Mouse (Mus musculus) cortical plate, adult 2 months (tissue): Measurements from ENCODE around the gene Ldah.

Experiments used
- CTCF ChIP-seq: fragments of 200-500 bp; IDR thresholded peaks from 2 replicates; pipeline ENCODE4 v1.5.1; 2011; ENCODE audit warnings: mild to moderate bottlenecking, control low read depth, low read length; ENCODE audit not compliant: insufficient read depth; ENCODE audit errors: extremely low read depth
- POLR2A ChIP-seq: fragments of 200-500 bp; IDR thresholded peaks from 2 replicates; pipeline ENCODE4 v1.6.1; 2011; ENCODE audit warnings: mild to moderate bottlenecking, low read length, control low read depth; ENCODE audit not compliant: insufficient read depth; ENCODE audit errors: extremely low read depth

DNA sequence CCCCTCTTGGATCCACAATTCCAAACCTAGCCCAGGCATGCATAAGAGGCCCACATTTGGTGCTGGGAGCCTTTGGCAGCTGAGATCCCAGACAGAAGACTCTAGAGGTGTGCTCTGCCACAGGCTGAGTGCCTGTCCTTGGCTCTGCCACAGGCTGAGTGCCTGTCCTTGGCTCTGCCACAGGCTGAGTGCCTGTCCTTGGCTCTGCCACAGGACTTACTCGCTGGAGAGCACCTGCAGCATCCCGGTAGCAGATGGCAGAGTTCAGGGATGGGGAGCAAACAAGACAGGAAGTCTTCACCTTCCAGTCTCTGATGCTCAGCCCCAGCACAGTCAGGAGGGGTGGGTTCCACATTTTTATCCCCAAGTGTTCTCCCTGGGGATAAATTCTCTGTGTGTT, 97.4 kb downstream of the Ldah start:
- TF ChIP-seq CTCF (no peak), POLR2A (no peak)
